In genomic region chr14:36310324-36310723, GRCm38 (mm10) we compare ENCODE assay signal across 26 mouse cellular contexts.
DNase-seq lines count a peak whose midpoint lies in the region; ATAC-seq lines count a peak whose summit lies in the region.
"Had no signal": no experiment of that assay in that cellular context is flagged by ENCODE, and none has a peak within 500 bp of the region (broad histone marks: within the 10 kb centered on the region; RNA-seq: fewer than 3 reads in every experiment).

No protein-coding gene starts in this region.

- peak; percentile 47; the same call in 1 of the 2 replicates for ATAC-seq in common myeloid progenitor, adult 5-6 weeks (replicated peaks; ENCODE audit: low read depth, poor library complexity, severe bottlenecking)
- peak; percentile 97 for ATAC-seq in megakaryocyte, adult 5-6 weeks (ENCODE audit: poor library complexity, severe bottlenecking)
- ATAC-seq in monocyte, adult 5-6 weeks (replicated peaks; ENCODE audit: insufficient number of reproducible peaks, low FRiP score, low TSS enrichment, poor library complexity, severe bottlenecking): peak; percentile 70
- no peak for ATAC-seq in kidney, embryonic 14.5 days (ENCODE audit: low FRiP score, low TSS enrichment)
- ATAC-seq in midbrain, embryonic 11.5 days (ENCODE audit: low FRiP score): no peak
- ATAC-seq: activated CD4-positive, CD25-positive, alpha-beta regulatory T cell, adult 4 months; CD4-positive, CD25-positive, alpha-beta regulatory T cell, adult 4 months; forebrain, embryonic 13.5 days; forebrain, embryonic 15.5 days; forebrain, postnatal 0 days; Patski had no signal

- no peaks in the 10 kb centered on the region for H3K27me3 ChIP-seq in kidney, embryonic 14.5 days (ENCODE audit: control insufficient read depth, insufficient read depth, low read length)
- no peaks in the 10 kb centered on the region for H3K27me3 ChIP-seq in midbrain, embryonic 11.5 days (ENCODE audit: control insufficient read depth, insufficient read depth, low read length)
- H3K27me3 ChIP-seq: CH12.LX; embryonic facial prominence, embryonic 12.5 days; forebrain, embryonic 13.5 days; forebrain, embryonic 15.5 days; Patski had no signal

- H3K4me2 ChIP-seq in kidney, embryonic 14.5 days (replicated peaks; ENCODE audit: low read depth, low read length): no peak overlapping the region
- H3K4me2 ChIP-seq in midbrain, embryonic 11.5 days: no peak overlapping the region
- H3K4me2 ChIP-seq: embryonic facial prominence, embryonic 12.5 days; forebrain, embryonic 13.5 days; forebrain, embryonic 15.5 days had no signal

- no peak overlapping the region for H3K4me3 ChIP-seq in kidney, embryonic 14.5 days (ENCODE audit: low read length)
- H3K4me3 ChIP-seq in midbrain, embryonic 11.5 days (ENCODE audit: low read depth, low read length): no peak overlapping the region
- H3K4me3 ChIP-seq: embryonic facial prominence, embryonic 10.5 days; embryonic facial prominence, embryonic 12.5 days; forebrain, embryonic 13.5 days; forebrain, embryonic 15.5 days had no signal

- no peaks in the 10 kb centered on the region for H3K9me3 ChIP-seq in kidney, embryonic 14.5 days (ENCODE audit: control insufficient read depth, low read length)
- H3K9me3 ChIP-seq in midbrain, embryonic 11.5 days (ENCODE audit: control insufficient read depth, low read length): no peaks in the 10 kb centered on the region
- H3K9me3 ChIP-seq: embryonic facial prominence, embryonic 10.5 days; embryonic facial prominence, embryonic 12.5 days; forebrain, embryonic 13.5 days; forebrain, embryonic 15.5 days; G1E had no signal

- H3K27ac ChIP-seq in kidney, embryonic 14.5 days (ENCODE audit: low read depth, low read length): no peak overlapping the region
- no peak overlapping the region for H3K27ac ChIP-seq in midbrain, embryonic 11.5 days (ENCODE audit: low read depth, low read length)
- H3K27ac ChIP-seq: embryonic facial prominence, embryonic 10.5 days; embryonic facial prominence, embryonic 12.5 days; forebrain, embryonic 13.5 days; forebrain, embryonic 15.5 days had no signal

- no peaks in the 10 kb centered on the region for H3K36me3 ChIP-seq in kidney, embryonic 14.5 days (ENCODE audit: control insufficient read depth, insufficient read depth, low read length)
- H3K36me3 ChIP-seq in midbrain, embryonic 11.5 days (ENCODE audit: control insufficient read depth, insufficient read depth, low read length): no peaks in the 10 kb centered on the region
- H3K36me3 ChIP-seq: embryonic facial prominence, embryonic 10.5 days; embryonic facial prominence, embryonic 12.5 days; forebrain, embryonic 15.5 days; G1E had no signal

- 98% methylated on average over 1 of the region's 1 CpGs for WGBS in kidney, embryonic 14.5 days
- WGBS in midbrain, embryonic 11.5 days: 89% methylated on average over 1 of the region's 1 CpGs

- no peaks in the 10 kb centered on the region for H3K4me1 ChIP-seq in kidney, embryonic 14.5 days (ENCODE audit: control insufficient read depth, insufficient read depth, low read length)
- no peaks in the 10 kb centered on the region for H3K4me1 ChIP-seq in midbrain, embryonic 11.5 days (ENCODE audit: control insufficient read depth, insufficient read depth, low read length)
- H3K4me1 ChIP-seq: embryonic facial prominence, embryonic 10.5 days; embryonic facial prominence, embryonic 12.5 days; forebrain, embryonic 13.5 days; forebrain, embryonic 15.5 days had no signal

- DNase-seq in kidney, adult 9 months: no peak
- no peak for DNase-seq in cerebellum, postnatal 36 days
- DNase-seq in midbrain, embryonic 11.5 days (ENCODE audit: low spot score, missing footprints): no peak
- DNase-seq: adrenal gland, adult 8-10 months; adrenal gland, postnatal 14 days; adrenal gland, postnatal 36 days; B cell, adult 2 months; cerebellum, adult 11-12 months; cerebellum, adult 2 months; cerebellum, adult 9-10 months; cerebellum, postnatal 10 days; cerebellum, postnatal 25 days; forebrain, postnatal 0 days had no signal

- H3K9ac ChIP-seq in kidney, embryonic 14.5 days (ENCODE audit: low read depth, low read length): no peak overlapping the region
- H3K9ac ChIP-seq in midbrain, embryonic 11.5 days (ENCODE audit: low read length): no peak overlapping the region
- H3K9ac ChIP-seq: embryonic facial prominence, embryonic 12.5 days; forebrain, embryonic 13.5 days; forebrain, embryonic 15.5 days; forebrain, postnatal 0 days had no signal

Comparison
In these comparisons a context has a peak if more than half of its experiments do, and no peak if none do; other contexts are left out.
1. ATAC-seq: peak in common myeloid progenitor, adult 5-6 weeks (single experiment), megakaryocyte, adult 5-6 weeks (single experiment) and monocyte, adult 5-6 weeks (single experiment); none in kidney, embryonic 14.5 days (single experiment) and midbrain, embryonic 11.5 days (single experiment).